Mouse (Mus musculus) cerebral cortex, adult 2 months (tissue): ENCODE results near the gene Olfr1221.

Source experiments
- WGBS: fragments of 180-500 bp; shearing (Covaris S2); methylation state at CpG from one replicate; pipeline ENCODE4 v1.1.7; 2018; 5-methylcytosine and 5-hydroxymethylcytosine counted together

The Olfr1221 gene

DNA sequence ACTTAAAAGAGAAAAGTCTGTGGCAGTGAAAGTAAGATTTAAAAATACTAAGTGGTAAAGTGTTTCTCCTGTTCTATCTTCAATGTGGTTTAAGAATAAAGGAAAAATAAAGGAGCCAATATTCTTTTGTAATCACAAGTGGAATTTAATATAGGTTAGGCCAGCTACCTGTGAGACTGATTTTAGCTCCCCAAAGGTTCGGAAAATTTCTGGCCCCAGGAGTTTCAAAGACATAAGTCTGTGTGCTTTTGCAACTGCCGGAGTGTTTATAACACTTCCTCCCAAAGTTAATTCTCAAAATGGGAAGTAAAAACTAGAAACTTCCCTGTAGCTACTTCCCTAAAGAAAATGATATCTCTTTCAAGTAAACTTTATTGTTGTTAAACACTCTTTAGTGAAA lies at the start of gene Olfr1221:
Olfr1221 (minus strand) TSS at position 101 of the 400 bp plus-strand sequence.
- WGBS, result 73% methylated on average over 2 of the region's 2 CpGs

GRCm38 (mm10) chr2:89164711-89165110 lies 47.6 kb upstream of the Olfr1221 start:
- WGBS, result 88% methylated on average over 4 of the region's 4 CpGs

GRCm38 (mm10) chr2:89163991-89164390 lies 46.9 kb upstream of the Olfr1221 start, which contains the start of gene Olfr1224-ps1:
Olfr1224-ps1 (minus strand) TSS chr2:89164091.
- WGBS, result 92% methylated on average over 8 of the region's 8 CpGs

DNA sequence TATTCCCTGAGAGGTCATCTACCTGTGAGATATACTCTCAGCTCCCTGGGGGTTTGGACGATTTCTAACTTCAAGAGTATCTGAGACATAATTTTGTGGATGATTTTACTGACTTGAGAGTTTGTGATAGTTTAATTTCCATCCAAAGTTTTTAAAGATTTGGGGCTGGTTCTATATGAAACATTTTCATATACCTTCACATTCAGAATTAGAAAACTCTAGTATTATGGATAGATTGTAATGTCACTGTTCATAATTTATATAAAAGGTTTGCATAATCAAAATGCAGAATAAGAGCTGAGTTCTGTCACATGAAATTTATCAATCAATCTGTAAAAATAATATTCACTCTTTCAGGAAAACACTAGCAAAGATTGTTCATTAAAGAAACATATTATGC lies 34.4 kb upstream of the Olfr1221 start, which contains the start of gene Olfr1223:
Olfr1223 (minus strand) TSS at position 101 of the 400 bp plus-strand sequence.
- WGBS, result 84% methylated on average over 1 of the region's 1 CpGs

DNA sequence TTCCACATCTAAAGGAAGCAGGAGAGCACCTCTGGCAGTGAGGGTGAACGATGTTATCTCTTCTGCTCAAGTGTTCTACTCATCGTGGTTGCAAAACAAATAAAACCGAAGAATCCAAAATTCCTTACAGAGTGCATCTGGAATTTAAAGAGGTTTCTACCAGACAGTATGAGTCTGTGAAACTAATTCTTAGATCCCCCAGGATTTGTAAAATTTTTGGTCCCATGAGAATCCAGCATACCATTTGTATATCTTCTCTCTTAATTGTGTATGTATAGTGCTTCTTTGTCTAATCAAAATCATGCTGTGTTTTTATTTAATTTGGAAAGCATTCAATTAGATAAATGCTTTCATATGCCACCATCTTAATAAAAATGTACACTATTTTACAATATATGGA lies 15.9 kb upstream of the Olfr1221 start, which contains the start of gene Olfr1222:
Olfr1222 (minus strand) TSS at position 101 of the 400 bp plus-strand sequence.
- 76% methylated on average over 3 of the region's 3 CpGs for WGBS

- 77% methylated on average over 3 of the region's 3 CpGs for WGBS
Observed at GRCm38 (mm10) chr2:89106735-89107134, 10.3 kb downstream of the Olfr1221 start, which contains the start of gene Olfr1220. Olfr1220 (minus strand) TSS chr2:89106835.

DNA sequence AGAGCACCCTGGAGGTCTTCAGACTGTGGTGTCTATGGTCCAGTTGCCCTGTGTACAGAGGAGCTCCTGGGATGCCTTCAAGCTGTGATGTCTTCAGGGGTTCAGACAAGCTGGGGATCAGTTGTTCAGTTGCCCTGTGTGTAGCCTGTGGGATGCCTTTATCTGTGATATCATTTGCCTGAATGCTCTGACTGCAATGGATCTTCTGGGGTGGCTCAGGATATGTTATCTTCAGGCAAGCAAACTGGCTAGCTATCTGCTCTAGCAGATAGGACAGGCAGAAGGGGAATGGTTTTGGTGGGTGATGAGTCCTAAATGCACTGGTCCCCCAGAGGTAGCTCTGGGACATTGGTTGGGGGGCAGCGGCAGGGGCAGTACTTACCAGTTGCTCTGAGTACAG lies 23.2 kb downstream of the Olfr1221 start:
- 100% methylated on average over 1 of the region's 1 CpGs for WGBS

DNA sequence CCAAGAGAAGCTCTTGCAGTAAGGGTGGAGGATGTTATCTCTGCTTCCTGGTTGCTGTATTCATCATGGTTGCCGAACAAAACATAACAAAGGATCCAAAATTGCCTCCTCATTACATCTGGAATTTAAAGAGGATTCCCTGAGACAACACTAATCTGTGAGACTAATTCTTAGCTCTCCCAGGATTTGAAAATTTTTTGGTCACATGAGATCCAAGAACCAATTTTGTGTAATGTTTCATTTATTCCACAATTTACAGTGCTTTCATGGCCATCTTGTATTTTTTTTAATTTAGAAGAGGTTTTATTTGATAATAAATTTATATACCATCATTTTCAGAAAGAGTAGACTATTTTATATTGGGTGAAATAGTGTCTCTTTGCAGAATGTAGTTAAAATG lies 33.7 kb downstream of the Olfr1221 start, which contains the start of gene Olfr1219:
Olfr1219 (minus strand) TSS at position 101 of the 400 bp plus-strand sequence.
- 63% methylated on average over 1 of the region's 1 CpGs for WGBS

GRCm38 (mm10) chr2:89061087-89061486 lies 56.0 kb downstream of the Olfr1221 start, which contains the start of gene Olfr1218:
Olfr1218 (minus strand) TSS chr2:89061187.

